In the genomic region with DNA sequence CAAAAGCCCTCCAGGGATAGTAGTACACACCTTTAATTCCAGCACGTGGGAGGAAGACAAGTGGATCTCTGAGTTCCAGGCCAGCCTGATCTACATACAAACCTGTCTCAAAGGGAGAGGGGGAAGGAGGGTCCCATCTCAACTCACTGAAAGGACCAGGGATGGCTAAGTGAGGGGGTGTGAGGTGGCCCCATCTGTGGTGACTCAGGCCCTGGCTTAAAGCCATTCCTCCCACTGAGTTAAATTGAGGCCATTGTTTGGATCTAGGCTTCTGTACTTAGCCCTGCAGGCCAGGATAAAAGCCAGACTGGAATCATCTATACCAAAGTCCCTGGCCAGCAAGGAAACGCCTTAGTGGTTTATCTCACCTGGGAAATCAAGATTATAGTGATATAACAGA, we compare ENCODE assay signal across 30 mouse cellular contexts. TPM values are rescaled to one million over a fixed set of nuclear protein-coding genes. Genes with fewer than 3 reads are reported as not detected.
"Had no signal": no experiment of that assay in that cellular context is flagged by ENCODE, and none has a peak within 500 bp of the region (broad histone marks: within the 10 kb centered on the region; RNA-seq: fewer than 3 reads in every experiment).

No protein-coding gene starts in this region.

- H3K9me3 ChIP-seq: limb, embryonic 12.5 days; limb, embryonic 15.5 days; midbrain, embryonic 12.5 days; midbrain, embryonic 15.5 days; neural tube, embryonic 12.5 days; neural tube, embryonic 15.5 days had no signal

- H3K4me2 ChIP-seq: limb, embryonic 12.5 days; limb, embryonic 15.5 days; liver, embryonic 11.5 days; lung, embryonic 14.5 days; midbrain, embryonic 12.5 days; midbrain, embryonic 15.5 days; neural tube, embryonic 12.5 days; neural tube, embryonic 15.5 days had no signal

- DNase-seq: kidney, postnatal 14 days; kidney, postnatal 4 days; left cerebral cortex, postnatal 4 days; liver, postnatal 0 days; lung, embryonic 14.5 days; right cerebral cortex, adult 18-20 months; right cerebral cortex, postnatal 14 days; right cerebral cortex, postnatal 4 days; spleen, adult 18-20 months; thymus, adult 18-20 months; thymus, postnatal 36 days had no signal

- ATAC-seq: liver, postnatal 0 days; lung, postnatal 0 days; midbrain, embryonic 15.5 days had no signal

- H3K36me3 ChIP-seq: limb, embryonic 12.5 days; limb, embryonic 15.5 days; midbrain, embryonic 12.5 days; midbrain, embryonic 15.5 days; neural tube, embryonic 12.5 days; neural tube, embryonic 15.5 days had no signal

- H3K27me3 ChIP-seq: limb, embryonic 12.5 days; limb, embryonic 15.5 days; midbrain, embryonic 12.5 days; midbrain, embryonic 15.5 days; neural tube, embryonic 12.5 days; neural tube, embryonic 15.5 days had no signal

- H3K4me3 ChIP-seq: limb, embryonic 12.5 days; limb, embryonic 15.5 days; midbrain, embryonic 12.5 days; midbrain, embryonic 15.5 days; neural tube, embryonic 12.5 days; neural tube, embryonic 15.5 days had no signal

- H3K27ac ChIP-seq: limb, embryonic 12.5 days; limb, embryonic 15.5 days; liver, embryonic 14.5 days; macrophage; midbrain, embryonic 12.5 days; midbrain, embryonic 15.5 days; neural tube, embryonic 12.5 days; neural tube, embryonic 15.5 days had no signal

- H3K9ac ChIP-seq: limb, embryonic 12.5 days; limb, embryonic 15.5 days; liver, embryonic 14.5 days; liver, postnatal 0 days; lung, embryonic 14.5 days; midbrain, embryonic 12.5 days; midbrain, embryonic 15.5 days; neural tube, embryonic 12.5 days; neural tube, embryonic 15.5 days had no signal

- H3K4me1 ChIP-seq: limb, embryonic 12.5 days; limb, embryonic 15.5 days; midbrain, embryonic 12.5 days; neural tube, embryonic 12.5 days; neural tube, embryonic 15.5 days had no signal

RNA-seq across cellular contexts. Expression of gene Fam69b, which starts 7.0 kb away (rescaled TPM):
- polyA plus RNA-seq: macrophage had no signal

RNA-seq across cellular contexts. Expression of gene Gm20532, which starts 34.8 kb away (rescaled TPM):
- total RNA-seq: layer of hippocampus, adult 18-20 months; layer of hippocampus, postnatal 14 days; left cerebral cortex, adult 8-10 months; left cerebral cortex, postnatal 14 days; left cerebral cortex, postnatal 4 days; megakaryocyte, adult 5-6 weeks had no signal
- polyA plus RNA-seq: kidney, embryonic 16.5 days; limb, embryonic 15.5 days; liver, embryonic 11.5 days; liver, embryonic 14.5 days; liver, postnatal 0 days; lung, embryonic 14.5 days; lung, postnatal 0 days; midbrain, embryonic 12.5 days; midbrain, embryonic 15.5 days; neural tube, embryonic 12.5 days; neural tube, embryonic 15.5 days; stomach, embryonic 16.5 days; testis, adult 2 months; urinary bladder, adult 2 months had no signal

RNA-seq across cellular contexts. Expression of gene Lcn4, which starts 49.8 kb away (rescaled TPM):
- total RNA-seq: layer of hippocampus, adult 18-20 months; layer of hippocampus, postnatal 14 days; left cerebral cortex, adult 8-10 months; left cerebral cortex, postnatal 14 days; left cerebral cortex, postnatal 4 days; megakaryocyte, adult 5-6 weeks had no signal
- polyA plus RNA-seq: kidney, embryonic 16.5 days; limb, embryonic 12.5 days; limb, embryonic 15.5 days; liver, embryonic 11.5 days; liver, embryonic 14.5 days; lung, embryonic 14.5 days; lung, postnatal 0 days; macrophage; midbrain, embryonic 12.5 days; midbrain, embryonic 15.5 days; neural tube, embryonic 12.5 days; neural tube, embryonic 15.5 days; stomach, embryonic 16.5 days; testis, adult 2 months; urinary bladder, adult 2 months had no signal
